Mouse (Mus musculus) hindbrain, embryonic 15.5 days (tissue): ENCODE results near the gene Cib1. TPM values are rescaled to one million over a fixed set of nuclear protein-coding genes. Genes with fewer than 3 reads are reported as not detected.
A peak's percentile ranks its signal among the peaks of the same experiment; 100 is the strongest.

ENCODE experiments used
- ATAC-seq: fragments of 200-750 bp; cut with Nextera tagmentation; 2 replicates; pipeline ENCODE4 v1.8.0; 2017; ENCODE audit warnings: low read depth, moderate number of reproducible peaks, moderate TSS enrichment; ENCODE audit not compliant: low FRiP score
- H3K27ac ChIP-seq: fragments of 300-500 bp; sonication (generic); replicated peaks from 2 replicates; pipeline ENCODE4 v1.5.1; 2015; ENCODE audit warnings: mild to moderate bottlenecking, inconsistent platforms
- H3K27me3 ChIP-seq: fragments of 300-500 bp; sonication (generic); 2 replicates; pipeline ENCODE4 v1.6.1; 2015; ENCODE audit warnings: control low read depth, inconsistent platforms
- H3K36me3 ChIP-seq: fragments of 300-500 bp; sonication (generic); 2 replicates; pipeline ENCODE4 v1.6.1; 2015; ENCODE audit warnings: control low read depth, inconsistent platforms
- H3K4me1 ChIP-seq: fragments of 300-500 bp; sonication (generic); replicated peaks from 2 replicates; pipeline ENCODE4 v1.6.1; 2015; ENCODE audit warnings: control low read depth, inconsistent platforms
- H3K4me2 ChIP-seq: fragments of 300-500 bp; sonication (generic); 2 replicates; pipeline ENCODE4 v1.6.1; 2015; ENCODE audit warnings: moderate library complexity, mild to moderate bottlenecking, inconsistent platforms
- H3K4me3 ChIP-seq: fragments of 300-500 bp; sonication (generic); 2 replicates; pipeline ENCODE4 v1.5.1; 2015; ENCODE audit warnings: mild to moderate bottlenecking, inconsistent platforms
- H3K9ac ChIP-seq: fragments of 300-500 bp; sonication (generic); 2 replicates; pipeline ENCODE4 v1.6.1; 2015; ENCODE audit warnings: inconsistent platforms
- H3K9me3 ChIP-seq: fragments of 300-500 bp; sonication (generic); 2 replicates; pipeline ENCODE4 v1.6.1; 2016; ENCODE audit warnings: control low read depth, inconsistent platforms
- whole genome bisulfite sequencing: fragments of 180-500 bp; shearing (Covaris S2); methylation state at CpG from one replicate; pipeline ENCODE4 v1.1.7; 2015; 5-methylcytosine and 5-hydroxymethylcytosine counted together
- polyA plus RNA-seq: library from polyadenylated mRNA; unstranded; fragments of >200 nt; fragmentation: Nextera tagmentation; extraction: Ambion mirVana; gene quantifications from 2 replicates; pipeline ENCODE4 v1.2.1, GENCODE M21; 2015

The Cib1 gene
- 36.4 and 38.3 TPM in 2 replicates for polyA plus RNA-seq

GRCm38 (mm10) chr7:80232489-80233029, at the start of gene Cib1, which contains the start of gene Gdpgp1:
Gene Cib1 (minus strand): TSS chr7:80232813.
Gene Gdpgp1 (plus strand): TSS chr7:80232865.
- ATAC-seq, result peak; percentile 96
- H3K4me3 ChIP-seq, result peak within 1 kb of the TSS; percentile 93
- H3K9me3 ChIP-seq, result no peaks in the 10 kb centered on the region
- WGBS, result under 1% methylated on average over 54 of the region's 56 CpGs
- H3K36me3 ChIP-seq, result no peaks in the 10 kb centered on the region
- H3K9ac ChIP-seq, result peak within 1 kb of the TSS; percentile 77
- peak within 1 kb of the TSS; percentile 70 for H3K4me2 ChIP-seq
- H3K27ac ChIP-seq, result peak within 1 kb of the TSS; percentile 67
- H3K27me3 ChIP-seq, result 0 out of 2 replicates have a peak, but pooled peaks cover 5% of the 10 kb centered on the region
- peaks cover 29% of the 10 kb centered on the region for H3K4me1 ChIP-seq

GRCm38 (mm10) chr7:80281646-80282045, 49.0 kb upstream of the Cib1 start:
- Histone ChIP-seq H3K4me2 (no peak overlapping the region), H3K27ac (no peak overlapping the region), H3K4me1 (no peaks in the 10 kb centered on the region), H3K36me3 (peaks cover 76% of the 10 kb centered on the region), H3K9me3 (no peaks in the 10 kb centered on the region), H3K9ac (no peak overlapping the region), H3K27me3 (no peaks in the 10 kb centered on the region), H3K4me3 (no peak overlapping the region)
- 87% methylated on average over 3 of the region's 3 CpGs for WGBS
- ATAC-seq, result no peak

GRCm38 (mm10) chr7:80280998-80281397, 48.4 kb upstream of the Cib1 start:
- Histone ChIP-seq H3K9me3 (no peaks in the 10 kb centered on the region), H3K4me2 (no peak overlapping the region), H3K4me1 (no peaks in the 10 kb centered on the region), H3K27me3 (no peaks in the 10 kb centered on the region), H3K27ac (no peak overlapping the region), H3K4me3 (no peak overlapping the region), H3K36me3 (peaks cover 76% of the 10 kb centered on the region), H3K9ac (no peak overlapping the region)
- ATAC-seq, result no peak
- 90% methylated on average over 2 of the region's 2 CpGs for WGBS

- WGBS, result 89% methylated on average over 10 of the region's 10 CpGs
These were observed 47.4 kb upstream of the Cib1 start for GRCm38 (mm10) chr7:80280032-80280431.

GRCm38 (mm10) chr7:80276374-80276773, 43.8 kb upstream of the Cib1 start:
- peaks cover 79% of the 10 kb centered on the region for H3K36me3 ChIP-seq
- H3K4me2 ChIP-seq, result no peak overlapping the region
- no peak overlapping the region for H3K9ac ChIP-seq
- H3K4me1 ChIP-seq, result peaks cover under 1% of the 10 kb centered on the region; the same call in 1 of the 2 replicates
- H3K4me3 ChIP-seq, result no peak overlapping the region
- H3K27me3 ChIP-seq, result no peaks in the 10 kb centered on the region
- H3K9me3 ChIP-seq, result no peaks in the 10 kb centered on the region; the same call in 1 of the 2 replicates
- ATAC-seq, result no peak
- no peak overlapping the region for H3K27ac ChIP-seq
- WGBS, result 100% methylated on average over 4 of the region's 4 CpGs

More at GRCm38 (mm10) chr7:80280032-80280431, 47.4 kb upstream of the Cib1 start:
- H3K36me3 ChIP-seq, result peaks cover 75% of the 10 kb centered on the region
- H3K27me3 ChIP-seq, result no peaks in the 10 kb centered on the region
- no peaks in the 10 kb centered on the region for H3K9me3 ChIP-seq
- ATAC-seq, result no peak
- H3K4me3 ChIP-seq, result no peak overlapping the region
- no peaks in the 10 kb centered on the region for H3K4me1 ChIP-seq
- no peak overlapping the region for H3K9ac ChIP-seq
- H3K27ac ChIP-seq, result no peak overlapping the region
- no peak overlapping the region for H3K4me2 ChIP-seq

- Histone ChIP-seq H3K9ac (no peak overlapping the region), H3K4me1 (peaks cover 22% of the 10 kb centered on the region), H3K4me3 (no peak overlapping the region), H3K36me3 (peaks cover 57% of the 10 kb centered on the region), H3K4me2 (no peak overlapping the region), H3K27ac (no peak overlapping the region), H3K27me3 (no peaks in the 10 kb centered on the region), H3K9me3 (no peaks in the 10 kb centered on the region; the same call in 1 of the 2 replicates)
- ATAC-seq, result no peak
- WGBS, result 98% methylated on average over 2 of the region's 2 CpGs
These were observed 40.8 kb upstream of the Cib1 start for GRCm38 (mm10) chr7:80273456-80273855.

GRCm38 (mm10) chr7:80269751-80270255, 37.2 kb upstream of the Cib1 start:
- Histone ChIP-seq H3K4me1 (peaks cover 24% of the 10 kb centered on the region), H3K27me3 (no peaks in the 10 kb centered on the region), H3K4me2 (peak overlapping the region; percentile 79), H3K36me3 (peaks cover 48% of the 10 kb centered on the region), H3K4me3 (peak overlapping the region; percentile 69), H3K27ac (peak overlapping the region; percentile 69), H3K9me3 (no peaks in the 10 kb centered on the region; the same call in 1 of the 2 replicates), H3K9ac (peak overlapping the region; percentile 87)
- peak; percentile 79 for ATAC-seq
- under 1% methylated on average over 23 of the region's 23 CpGs for WGBS

- no peaks in the 10 kb centered on the region for H3K27me3 ChIP-seq
- H3K9me3 ChIP-seq, result no peaks in the 10 kb centered on the region
- ATAC-seq, result peak; percentile 92
- peak within 1 kb of the TSS; percentile 79 for H3K4me2 ChIP-seq
- H3K27ac ChIP-seq, result peak within 1 kb of the TSS; percentile 69
- H3K4me3 ChIP-seq, result peak within 1 kb of the TSS; percentile 69
- peaks cover 47% of the 10 kb centered on the region for H3K36me3 ChIP-seq
- H3K4me1 ChIP-seq, result peaks cover 24% of the 10 kb centered on the region
- WGBS, result 4% methylated on average over 21 of the region's 21 CpGs
- H3K9ac ChIP-seq, result peak within 1 kb of the TSS; percentile 87
These were observed 36.5 kb upstream of the Cib1 start, which contains the start of gene Vps33b for GRCm38 (mm10) chr7:80268897-80269750. Gene Vps33b (plus strand): TSS chr7:80269649.

- H3K4me3 ChIP-seq, result no peak overlapping the region
- H3K27me3 ChIP-seq, result no peaks in the 10 kb centered on the region
- no peaks in the 10 kb centered on the region for H3K9me3 ChIP-seq
- H3K9ac ChIP-seq, result no peak overlapping the region
- no peak overlapping the region for H3K4me2 ChIP-seq
- no peak overlapping the region for H3K27ac ChIP-seq
- no peak for ATAC-seq
- H3K36me3 ChIP-seq, result peaks cover 39% of the 10 kb centered on the region
- peaks cover 29% of the 10 kb centered on the region for H3K4me1 ChIP-seq
- 78% methylated on average over 1 of the region's 1 CpGs for WGBS
These were observed 35.2 kb upstream of the Cib1 start for GRCm38 (mm10) chr7:80267764-80268163.

GRCm38 (mm10) chr7:80264606-80265005, 32.0 kb upstream of the Cib1 start:
- Histone ChIP-seq H3K27me3 (0 out of 2 replicates have a peak, but pooled peaks cover 4% of the 10 kb centered on the region), H3K9ac (no peak overlapping the region), H3K4me1 (peaks cover 30% of the 10 kb centered on the region), H3K27ac (no peak overlapping the region), H3K4me3 (no peak overlapping the region), H3K4me2 (no peak overlapping the region), H3K36me3 (peaks cover 34% of the 10 kb centered on the region), H3K9me3 (no peaks in the 10 kb centered on the region)
- ATAC-seq, result no peak
- WGBS, result 95% methylated on average over 12 of the region's 12 CpGs

GRCm38 (mm10) chr7:80261372-80261990, 28.9 kb upstream of the Cib1 start:
- no peaks in the 10 kb centered on the region for H3K9me3 ChIP-seq
- ATAC-seq, result no peak; the same call in 1 of the 2 replicates

More at GRCm38 (mm10) chr7:80261372-80261990, 28.9 kb upstream of the Cib1 start:
- peaks cover 20% of the 10 kb centered on the region for H3K4me1 ChIP-seq
- H3K27ac ChIP-seq, result peak overlapping the region; percentile 88
- peak overlapping the region; percentile 87 for H3K9ac ChIP-seq
- peaks cover 32% of the 10 kb centered on the region for H3K27me3 ChIP-seq
- under 1% methylated on average over 32 of the region's 32 CpGs for WGBS
- peaks cover 28% of the 10 kb centered on the region for H3K36me3 ChIP-seq
- H3K4me2 ChIP-seq, result peak overlapping the region; percentile 85
- H3K4me3 ChIP-seq, result peak overlapping the region; percentile 96
